Mouse (Mus musculus) heart, adult 2 months (tissue): ENCODE data around the gene Sdccag8. TPM values are rescaled to one million over a fixed set of nuclear protein-coding genes. Genes with fewer than 3 reads are reported as not detected.

Experiments used
- DNase-seq, 2 experiments: peaks; one replicate each; pipeline ENCODE4 v3.0.0; 2021
- H3K27ac ChIP-seq: fragments of 200-600 bp; 2 replicates; pipeline ENCODE4 v1.8.1; 2022
- H3K27me3 ChIP-seq: fragments of 200-500 bp; 2 replicates; pipeline ENCODE4 v1.6.1; 2012; ENCODE audit warnings: mild to moderate bottlenecking, low read length, inconsistent platforms, mixed read lengths; ENCODE audit not compliant: control insufficient read depth, insufficient read depth
- H3K36me3 ChIP-seq: fragments of 200-500 bp; 2 replicates; pipeline ENCODE4 v1.6.1; 2012; ENCODE audit warnings: low read length, inconsistent platforms; ENCODE audit not compliant: control insufficient read depth, insufficient read depth
- H3K4me1 ChIP-seq: fragments of 200-500 bp; 2 replicates; pipeline ENCODE4 v1.6.1; 2011; ENCODE audit warnings: low read length; ENCODE audit not compliant: control insufficient read depth, insufficient read depth
- H3K4me3 ChIP-seq: fragments of 200-600 bp; 2 replicates; pipeline ENCODE4 v1.8.1; 2022
- H3K79me2 ChIP-seq: fragments of 200-500 bp; replicated peaks from 2 replicates; pipeline ENCODE4 v1.6.1; 2012; ENCODE audit warnings: mild to moderate bottlenecking, inconsistent platforms, low read length, moderate library complexity, mixed read lengths; ENCODE audit not compliant: control insufficient read depth, insufficient read depth
- H3K9ac ChIP-seq: fragments of 200-500 bp; 2 replicates; pipeline ENCODE4 v1.6.1; 2012; ENCODE audit warnings: low read depth, mild to moderate bottlenecking, control low read depth, inconsistent platforms, low read length, mixed read lengths
- CTCF ChIP-seq: fragments of 200-600 bp; IDR thresholded peaks from 2 replicates; pipeline ENCODE4 v1.8.1; 2022; ENCODE audit warnings: antibody characterized with exemption, mild to moderate bottlenecking, moderate library complexity
- EP300 ChIP-seq: fragments of 200-500 bp; IDR thresholded peaks from 2 replicates; pipeline ENCODE4 v1.6.1; 2011; ENCODE audit warnings: low read depth, low read length, control low read depth; ENCODE audit not compliant: insufficient read depth
- POLR2A ChIP-seq: fragments of 200-500 bp; IDR thresholded peaks from 2 replicates; pipeline ENCODE4 v1.6.1; 2011; ENCODE audit warnings: mild to moderate bottlenecking, low read depth, low read length, control low read depth; ENCODE audit not compliant: insufficient read depth
- WGBS: fragments of 180-500 bp; shearing (Covaris S2); methylation state at CpG from one replicate; pipeline ENCODE4 v1.1.7; 2018; 5-methylcytosine and 5-hydroxymethylcytosine counted together
- intact Hi-C: fragments of 180-260 bp; cut with DNase I; formaldehyde crosslinking; loops from one replicate; pipeline ENCODE4 v1.15.1; 2025
- polyA plus RNA-seq: library from polyadenylated mRNA; depleted of rRNA; stranded (reverse); fragments of >200 nt; gene quantifications from 2 replicates; pipeline ENCODE4 v1.2.3, GENCODE M21; 2012
- total RNA-seq, 2 experiments: library from RNA; stranded (reverse); gene quantifications; 2 replicates each; pipeline ENCODE4 v1.2.3; 2021

The Sdccag8 gene
- total and polyA plus RNA-seq, 3 experiments: 2.6 to 4.6 (median 3.5) TPM

- no peaks in the 10 kb centered on the region for H3K4me1 ChIP-seq
- no peak overlapping the region for H3K27ac ChIP-seq
- WGBS: 82% methylated on average over 3 of the region's 3 CpGs
- no peaks in the 10 kb centered on the region for H3K27me3 ChIP-seq
- H3K79me2 ChIP-seq: no peaks in the 10 kb centered on the region
- H3K9ac ChIP-seq: no peak overlapping the region
- no peak overlapping the region for H3K4me3 ChIP-seq
- no peak for TF ChIP-seq CTCF
- TF ChIP-seq EP300: no peak
- no peak for TF ChIP-seq POLR2A
- intact Hi-C loops: no loop called here
- H3K36me3 ChIP-seq: no peaks in the 10 kb centered on the region
- DNase-seq: no peak
These were observed 192.9 kb downstream of the Sdccag8 start for GRCm38 (mm10) chr1:177007405-177007804.

GRCm38 (mm10) chr1:177008777-177009176 is 194.3 kb downstream of the Sdccag8 start:
- TF ChIP-seq EP300: no peak
- 83% methylated on average over 1 of the region's 1 CpGs for WGBS
- no peak for DNase-seq
- no peaks in the 10 kb centered on the region; the same call in 1 of the 2 replicates for H3K4me1 ChIP-seq
- intact Hi-C loops: no loop called here
- no peaks in the 10 kb centered on the region for H3K36me3 ChIP-seq
- H3K79me2 ChIP-seq: no peaks in the 10 kb centered on the region
- H3K9ac ChIP-seq: no peak overlapping the region
- H3K27ac ChIP-seq: no peak overlapping the region
- no peak overlapping the region for H3K4me3 ChIP-seq
- no peaks in the 10 kb centered on the region for H3K27me3 ChIP-seq

GRCm38 (mm10) chr1:177010041-177010440 is 195.6 kb downstream of the Sdccag8 start:
- intact Hi-C loops: no loop called here
- TF ChIP-seq EP300: no peak
- no peak for TF ChIP-seq CTCF
- TF ChIP-seq POLR2A: no peak

GRCm38 (mm10) chr1:177010607-177011302 is 196.3 kb downstream of the Sdccag8 start:
- no peaks in the 10 kb centered on the region for H3K27me3 ChIP-seq
- no peaks in the 10 kb centered on the region for H3K79me2 ChIP-seq
- peaks cover 11% of the 10 kb centered on the region for H3K4me1 ChIP-seq
- H3K36me3 ChIP-seq: no peaks in the 10 kb centered on the region
- H3K27ac ChIP-seq: no peak overlapping the region
- intact Hi-C loops: no loop called here
- H3K9ac ChIP-seq: no peak overlapping the region
- H3K4me3 ChIP-seq: no peak overlapping the region
- TF ChIP-seq CTCF (no peak), EP300 (no peak), POLR2A (no peak)
- WGBS: 81% methylated on average over 6 of the region's 6 CpGs
- no peak for DNase-seq

More at GRCm38 (mm10) chr1:177010041-177010440, 195.6 kb downstream of the Sdccag8 start:
- Histone ChIP-seq H3K4me1 (peaks cover 8% of the 10 kb centered on the region), H3K4me3 (no peak overlapping the region), H3K27ac (no peak overlapping the region), H3K27me3 (no peaks in the 10 kb centered on the region), H3K79me2 (no peaks in the 10 kb centered on the region), H3K36me3 (no peaks in the 10 kb centered on the region), H3K9ac (no peak overlapping the region)
- 81% methylated on average over 3 of the region's 3 CpGs for WGBS
- DNase-seq: no peak

- Histone ChIP-seq H3K79me2 (no peaks in the 10 kb centered on the region), H3K36me3 (no peaks in the 10 kb centered on the region), H3K27ac (no peak overlapping the region), H3K4me1 (peaks cover 11% of the 10 kb centered on the region), H3K27me3 (no peaks in the 10 kb centered on the region), H3K9ac (no peak overlapping the region), H3K4me3 (no peak overlapping the region)
- TF ChIP-seq CTCF (no peak), POLR2A (no peak), EP300 (no peak)
- DNase-seq: no peak
- 86% methylated on average over 13 of the region's 13 CpGs for WGBS
- intact Hi-C loops: no loop called here
These were observed 197.2 kb downstream of the Sdccag8 start for GRCm38 (mm10) chr1:177011688-177012087.

GRCm38 (mm10) chr1:177012774-177013173 is 198.3 kb downstream of the Sdccag8 start:
- Histone ChIP-seq H3K27me3 (no peaks in the 10 kb centered on the region), H3K79me2 (no peaks in the 10 kb centered on the region), H3K4me1 (peaks cover 11% of the 10 kb centered on the region), H3K27ac (no peak overlapping the region), H3K4me3 (no peak overlapping the region), H3K36me3 (no peaks in the 10 kb centered on the region), H3K9ac (no peak overlapping the region)
- intact Hi-C loops: no loop called here
- DNase-seq: no peak
- WGBS: 81% methylated on average over 3 of the region's 3 CpGs
- TF ChIP-seq POLR2A: no peak
- no peak for TF ChIP-seq EP300
- no peak for TF ChIP-seq CTCF
